Mouse (Mus musculus): ENCODE data around the gene Cd200r2. TPM values are rescaled to one million over a fixed set of nuclear protein-coding genes. Genes with fewer than 3 reads are reported as not detected.

The Cd200r2 gene
- polyA plus RNA-seq, 1 experiment from 2014 or later: not detected

GRCm38 (mm10) chr16:44965428-44965827, 98.5 kb downstream of the Cd200r2 start:
- Histone ChIP-seq H3K36me3 (ENCODE audit: insufficient read depth) (no peaks in the 10 kb centered on the region), H3K27me3 (ENCODE audit: insufficient read depth, low read length) (no peaks in the 10 kb centered on the region), H3K9me3 (ENCODE audit: low read depth, low read length) (no peaks in the 10 kb centered on the region), H3K4me2 (no peak overlapping the region), H3K9ac (no peak overlapping the region), H3K27ac (ENCODE audit: low read depth) (no peak overlapping the region), H3K4me3 (ENCODE audit: low read depth, low read length) (no peak overlapping the region), H3K4me1 (ENCODE audit: insufficient read depth) (no peaks in the 10 kb centered on the region; the same call in 1 of the 2 replicates)
- ATAC-seq (ENCODE audit: insufficient read depth) (no peak), DNase-seq (no peak)
- TF ChIP-seq CTCF (IDR thresholded peaks at IDR 0.05; ENCODE audit: low read depth): no peak
- 88% methylated on average over 8 of the region's 8 CpGs for whole genome bisulfite sequencing

Other genes starting within 250 kb of the Cd200r2 start
- 14.4 and 14.6 TPM in 2 replicates for gene Nepro, start 142.8 kb upstream of the Cd200r2 start, polyA plus RNA-seq (2014; fragmentation: Nextera tagmentation; extraction: Ambion mirVana)
- 30.1 and 31.8 TPM in 2 replicates for gene Gtpbp8, start 120.7 kb upstream of the Cd200r2 start, polyA plus RNA-seq (2014; fragmentation: Nextera tagmentation; extraction: Ambion mirVana)
- gene Cd200r1, start 101.4 kb upstream of the Cd200r2 start, polyA plus RNA-seq (2014; fragmentation: Nextera tagmentation; extraction: Ambion mirVana): 1.0 and 1.3 TPM in 2 replicates
- not detected in 2 replicates for gene Cd200r4, start 55.4 kb upstream of the Cd200r2 start, polyA plus RNA-seq (2014; fragmentation: Nextera tagmentation; extraction: Ambion mirVana)
- gene Cd200r3, start 76.6 kb downstream of the Cd200r2 start, polyA plus RNA-seq (2014; fragmentation: Nextera tagmentation; extraction: Ambion mirVana): 0.26 and 0.72 TPM in 2 replicates
- gene Ccdc80, start 226.3 kb downstream of the Cd200r2 start, polyA plus RNA-seq (2014; fragmentation: Nextera tagmentation; extraction: Ambion mirVana): 71.1 and 72.0 TPM in 2 replicates